Mouse (Mus musculus): Measurements from ENCODE around the gene Gga3. TPM values are rescaled to one million over a fixed set of nuclear protein-coding genes. Genes with fewer than 3 reads are reported as not detected.

Gga3 gene
- polyA plus RNA-seq, 1 experiment from 2014 or later = 25.7 TPM

DNA sequence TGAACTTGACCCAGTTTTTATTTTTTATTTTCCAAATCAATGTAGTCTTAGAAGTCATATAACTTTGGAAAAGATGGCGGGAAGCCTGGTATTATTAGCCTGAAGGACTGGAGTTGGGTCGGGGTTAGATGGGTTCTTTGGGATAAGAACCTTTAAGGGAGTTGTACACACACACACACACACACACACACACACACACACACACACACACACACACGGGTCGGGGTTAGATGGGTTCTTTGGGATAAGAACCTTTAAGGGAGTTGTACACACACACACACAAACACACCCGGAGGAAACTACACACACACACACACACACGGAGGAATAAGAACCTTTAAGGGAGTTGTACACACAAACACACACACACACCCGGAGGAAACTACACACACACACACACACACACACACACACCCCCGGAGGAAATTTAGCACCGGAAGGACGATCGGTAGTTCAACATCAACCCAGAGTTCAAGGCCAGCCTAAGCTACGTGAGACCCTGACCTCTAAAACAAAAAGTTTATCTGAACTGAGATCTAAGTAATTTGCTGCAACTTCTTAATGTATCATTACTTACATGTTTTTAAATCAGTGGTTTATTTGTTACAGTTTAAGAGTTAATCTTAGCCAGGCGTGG lies 24.7 kb upstream of the Gga3 start:
- no peaks in the 10 kb centered on the region for H3K9me3 ChIP-seq
- peak overlapping the region; percentile 81 for H3K27ac ChIP-seq
- H3K36me3 ChIP-seq = peaks cover 7% of the 10 kb centered on the region
- WGBS = 54% methylated on average over 13 of the region's 13 CpGs
- H3K4me1 ChIP-seq = no peaks in the 10 kb centered on the region; the same call in 1 of the 2 replicates
- peak overlapping the region; percentile 75 for H3K4me3 ChIP-seq
- no peak for DNase-seq (ENCODE audit: low spot score)
- H3K27me3 ChIP-seq (ENCODE audit: insufficient read depth, poor library complexity, severe bottlenecking) = no peaks in the 10 kb centered on the region

GRCm38 (mm10) chr11:115627705-115628464 lies 24.0 kb upstream of the Gga3 start, which contains the start of gene Slc25a19:
Gene Slc25a19, minus strand, starts transcription at chr11:115628295.
- under 1% methylated on average over 47 of the region's 47 CpGs for WGBS
- Histone ChIP-seq H3K27me3 (ENCODE audit: insufficient read depth, poor library complexity, severe bottlenecking) (no peaks in the 10 kb centered on the region), H3K36me3 (peaks cover 14% of the 10 kb centered on the region), H3K27ac (peak within 1 kb of the TSS; percentile 81), H3K9me3 (no peaks in the 10 kb centered on the region), H3K4me1 (no peaks in the 10 kb centered on the region; the same call in 1 of the 2 replicates), H3K4me3 (peak within 1 kb of the TSS; percentile 75)
- peak; percentile 100 for DNase-seq (ENCODE audit: low spot score)

DNA sequence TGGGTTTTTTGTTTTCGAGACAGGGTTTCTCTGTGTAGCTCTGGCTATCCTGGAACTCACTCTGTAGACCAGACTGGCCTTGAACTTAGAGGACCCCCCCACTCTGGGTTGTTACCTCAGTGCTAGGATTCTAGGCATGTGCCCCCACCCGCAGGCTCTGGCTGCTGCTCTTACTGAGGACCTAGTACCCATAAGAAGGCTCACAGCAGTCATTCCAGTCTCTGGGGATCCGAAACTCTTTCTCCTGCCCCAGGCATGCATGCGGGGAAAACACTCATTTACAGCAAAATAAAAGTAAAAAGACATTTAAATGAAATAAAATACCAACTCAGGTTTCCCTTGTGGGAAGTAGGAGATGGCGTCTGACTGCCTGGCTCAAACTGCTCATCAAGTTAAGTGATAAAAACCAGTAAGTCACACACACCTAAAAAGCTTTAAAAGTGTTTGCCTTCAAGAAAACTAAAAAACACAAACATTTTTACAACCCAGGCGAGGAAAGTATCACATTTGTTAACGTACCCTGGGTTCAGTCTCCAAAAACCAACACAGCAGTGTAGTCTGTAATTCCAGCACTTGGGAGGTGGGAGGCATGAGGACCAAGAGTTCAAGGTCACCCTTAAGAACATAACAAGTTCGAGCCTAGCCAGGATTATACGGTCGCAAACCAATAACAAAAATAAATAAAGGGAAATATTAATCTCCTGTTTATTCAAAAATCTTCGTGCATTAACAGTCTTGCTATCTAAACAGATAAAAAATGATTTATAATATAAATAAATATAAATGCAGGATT lies 23.2 kb upstream of the Gga3 start:
- peak overlapping the region; percentile 81 for H3K27ac ChIP-seq
- H3K4me1 ChIP-seq = no peaks in the 10 kb centered on the region; the same call in 1 of the 2 replicates
- no peaks in the 10 kb centered on the region for H3K27me3 ChIP-seq (ENCODE audit: insufficient read depth, poor library complexity, severe bottlenecking)
- H3K9me3 ChIP-seq = no peaks in the 10 kb centered on the region
- no peak for DNase-seq (ENCODE audit: low spot score)
- H3K36me3 ChIP-seq = peaks cover 23% of the 10 kb centered on the region
- WGBS = 50% methylated on average over 11 of the region's 11 CpGs
- H3K4me3 ChIP-seq = peak overlapping the region; percentile 75

DNA sequence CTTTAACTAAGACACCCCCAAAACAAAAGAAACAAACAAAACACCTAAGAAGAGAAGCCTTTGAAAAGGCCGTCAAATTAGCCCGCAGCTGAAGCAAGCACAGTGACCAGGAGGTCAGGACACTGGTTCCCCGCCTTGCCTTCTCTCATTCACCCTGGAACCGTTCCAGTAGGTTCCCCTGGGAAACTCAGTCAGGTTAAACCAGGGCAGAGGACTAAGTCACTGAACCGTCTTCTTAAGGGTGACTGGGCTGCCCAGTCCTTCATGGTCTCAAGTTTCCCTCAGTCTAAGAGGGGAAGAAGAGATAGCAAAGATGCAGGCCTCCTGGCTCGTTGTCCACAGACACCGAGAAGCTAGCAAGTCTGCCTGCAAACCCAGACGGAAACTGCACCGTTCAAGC lies 22.0 kb upstream of the Gga3 start:
- H3K36me3 ChIP-seq = peaks cover 33% of the 10 kb centered on the region
- no peaks in the 10 kb centered on the region; the same call in 1 of the 2 replicates for H3K4me1 ChIP-seq
- H3K9me3 ChIP-seq = no peaks in the 10 kb centered on the region
- no peak overlapping the region for H3K4me3 ChIP-seq
- H3K27me3 ChIP-seq (ENCODE audit: insufficient read depth, poor library complexity, severe bottlenecking) = no peaks in the 10 kb centered on the region
- H3K27ac ChIP-seq = no peak overlapping the region
- no peak for DNase-seq (ENCODE audit: low spot score)
- 78% methylated on average over 9 of the region's 9 CpGs for WGBS

GRCm38 (mm10) chr11:115623487-115624070 lies 19.7 kb upstream of the Gga3 start:
- Histone ChIP-seq H3K27me3 (ENCODE audit: insufficient read depth, poor library complexity, severe bottlenecking) (no peaks in the 10 kb centered on the region), H3K4me1 (no peaks in the 10 kb centered on the region; the same call in 1 of the 2 replicates), H3K9me3 (no peaks in the 10 kb centered on the region), H3K27ac (no peak overlapping the region), H3K4me3 (no peak overlapping the region), H3K36me3 (peaks cover 56% of the 10 kb centered on the region)
- no peak for DNase-seq (ENCODE audit: low spot score)
- WGBS = 77% methylated on average over 9 of the region's 9 CpGs

- H3K9me3 ChIP-seq = no peaks in the 10 kb centered on the region
- no peak for DNase-seq (ENCODE audit: low spot score)
- peaks cover 83% of the 10 kb centered on the region for H3K36me3 ChIP-seq
- no peaks in the 10 kb centered on the region for H3K27me3 ChIP-seq (ENCODE audit: insufficient read depth, poor library complexity, severe bottlenecking)
- WGBS = 97% methylated on average over 7 of the region's 7 CpGs
- no peak overlapping the region for H3K4me3 ChIP-seq
- peaks cover 15% of the 10 kb centered on the region for H3K4me1 ChIP-seq
- H3K27ac ChIP-seq = no peak overlapping the region
Measured at GRCm38 (mm10) chr11:115619949-115620348, 16.1 kb upstream of the Gga3 start.

DNA sequence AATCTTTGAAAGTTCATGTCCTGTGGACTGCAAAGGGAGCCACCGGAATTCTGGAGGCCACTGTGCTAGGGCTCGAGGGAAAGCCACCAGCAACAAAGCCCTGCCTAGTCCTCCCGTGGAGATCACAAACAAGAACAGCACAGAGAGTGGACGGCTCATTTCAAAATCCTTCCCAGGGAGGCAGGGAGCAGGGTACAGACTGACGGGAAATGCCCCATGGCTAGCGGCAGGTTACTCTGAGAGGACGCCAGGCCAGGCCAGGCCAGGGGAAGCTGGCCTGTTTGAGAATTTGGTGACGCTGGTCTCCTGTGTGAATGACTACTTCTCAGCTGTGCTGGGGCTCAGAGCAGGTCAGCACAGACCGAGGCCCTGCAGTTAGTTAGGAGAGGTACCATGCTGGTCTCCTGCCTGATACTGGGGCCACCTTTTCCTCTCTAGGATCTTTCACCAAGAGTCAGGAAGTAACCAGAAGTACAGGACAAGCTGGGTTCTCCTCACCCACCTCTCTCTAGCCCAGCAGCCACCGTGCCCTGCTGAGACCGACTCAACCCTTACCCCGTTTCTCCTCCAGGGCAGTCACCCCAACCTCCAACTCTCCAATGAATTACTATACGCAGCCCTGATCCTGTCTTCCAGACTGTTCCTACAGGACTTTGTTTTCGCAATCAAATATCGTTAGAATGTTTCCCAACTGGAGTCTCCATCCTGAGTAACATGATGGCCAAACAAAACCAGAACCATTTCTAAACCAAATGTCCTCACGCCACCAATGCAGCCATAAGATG lies 15.1 kb upstream of the Gga3 start:
- Histone ChIP-seq H3K27me3 (ENCODE audit: insufficient read depth, poor library complexity, severe bottlenecking) (no peaks in the 10 kb centered on the region), H3K27ac (no peak overlapping the region), H3K9me3 (no peaks in the 10 kb centered on the region), H3K4me3 (no peak overlapping the region), H3K4me1 (peaks cover 22% of the 10 kb centered on the region), H3K36me3 (peaks cover 88% of the 10 kb centered on the region)
- 87% methylated on average over 16 of the region's 16 CpGs for WGBS
- DNase-seq (ENCODE audit: low spot score) = no peak

- Histone ChIP-seq H3K36me3 (peaks cover 79% of the 10 kb centered on the region), H3K27me3 (ENCODE audit: insufficient read depth, poor library complexity, severe bottlenecking) (no peaks in the 10 kb centered on the region), H3K9me3 (no peaks in the 10 kb centered on the region), H3K27ac (no peak overlapping the region), H3K4me3 (no peak overlapping the region), H3K4me1 (peaks cover 30% of the 10 kb centered on the region)
- WGBS = 90% methylated on average over 2 of the region's 2 CpGs
- no peak for DNase-seq (ENCODE audit: low spot score)
Measured at GRCm38 (mm10) chr11:115618001-115618400, 14.2 kb upstream of the Gga3 start.

DNA sequence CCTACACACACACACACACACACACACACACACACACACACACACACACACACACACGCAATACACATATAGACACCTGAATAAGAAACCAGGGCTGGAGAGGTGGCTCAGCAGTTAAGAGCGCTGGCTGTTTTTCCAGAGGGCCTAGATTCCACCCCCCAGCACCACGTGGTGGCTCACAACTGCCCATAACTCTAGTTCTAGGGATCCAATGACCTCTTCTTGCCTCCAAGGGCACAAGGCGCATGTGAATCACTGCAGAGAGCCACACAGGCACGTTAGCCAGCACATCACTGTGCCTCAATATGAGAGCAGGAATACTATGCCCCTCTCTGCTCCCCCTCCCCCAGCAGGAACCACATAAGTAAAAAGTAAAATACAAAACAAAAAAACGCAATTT lies 13.0 kb upstream of the Gga3 start:
- Histone ChIP-seq H3K27me3 (ENCODE audit: insufficient read depth, poor library complexity, severe bottlenecking) (no peaks in the 10 kb centered on the region), H3K27ac (0 out of 2 replicates have a peak overlapping the region, but pooled peaks have one; percentile 17), H3K4me3 (no peak overlapping the region), H3K9me3 (no peaks in the 10 kb centered on the region), H3K36me3 (peaks cover 68% of the 10 kb centered on the region), H3K4me1 (peaks cover 32% of the 10 kb centered on the region)
- DNase-seq (ENCODE audit: low spot score) = no peak
- WGBS = 82% methylated on average over 6 of the region's 6 CpGs

DNA sequence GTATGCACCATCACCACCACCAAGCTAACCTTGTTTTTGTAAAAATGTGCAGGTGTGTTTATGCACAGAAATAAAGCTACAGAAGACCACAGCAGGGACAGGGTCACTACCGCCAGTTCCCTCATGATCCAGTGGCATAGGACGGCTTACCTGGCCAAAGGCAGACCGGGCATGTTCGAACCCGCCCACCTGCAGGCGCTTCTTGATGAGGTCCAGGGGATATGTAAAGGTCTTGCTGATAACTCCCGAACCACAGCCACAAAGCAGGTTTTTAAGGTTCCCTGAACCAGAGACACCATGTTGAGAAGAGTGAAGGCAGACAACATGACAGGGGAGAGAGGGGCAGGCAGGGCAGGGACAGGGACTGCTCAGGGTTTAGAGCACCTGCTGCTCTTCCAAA lies 12.5 kb upstream of the Gga3 start:
- H3K27me3 ChIP-seq (ENCODE audit: insufficient read depth, poor library complexity, severe bottlenecking) = no peaks in the 10 kb centered on the region
- DNase-seq (ENCODE audit: low spot score) = no peak
- 90% methylated on average over 7 of the region's 7 CpGs for WGBS
- H3K4me1 ChIP-seq = peaks cover 37% of the 10 kb centered on the region
- no peak overlapping the region for H3K4me3 ChIP-seq
- no peak overlapping the region for H3K27ac ChIP-seq
- peaks cover 64% of the 10 kb centered on the region for H3K36me3 ChIP-seq
- H3K9me3 ChIP-seq = no peaks in the 10 kb centered on the region

- H3K4me1 ChIP-seq = peaks cover 38% of the 10 kb centered on the region
- DNase-seq (ENCODE audit: low spot score) = no peak
- H3K36me3 ChIP-seq = peaks cover 59% of the 10 kb centered on the region
- no peaks in the 10 kb centered on the region for H3K9me3 ChIP-seq
- H3K4me3 ChIP-seq = no peak overlapping the region
- no peaks in the 10 kb centered on the region for H3K27me3 ChIP-seq (ENCODE audit: insufficient read depth, poor library complexity, severe bottlenecking)
- WGBS = 87% methylated on average over 6 of the region's 6 CpGs
- H3K27ac ChIP-seq = no peak overlapping the region
Measured at GRCm38 (mm10) chr11:115615875-115616274, 12.0 kb upstream of the Gga3 start.
